Mouse (Mus musculus): ENCODE data around the gene Tsc22d1. TPM values are rescaled to one million over a fixed set of nuclear protein-coding genes. Genes with fewer than 3 reads are reported as not detected.

Tsc22d1 gene
- total RNA-seq (2021): 100 to 1,000 TPM; 567 to 576 TPM
- long read RNA-seq, experiment 1, full-length matches to known transcripts: 145 of 163 reads
- long read RNA-seq, experiment 1, partial matches to known transcripts: 16 of 163 reads
- long read RNA-seq, experiment 1, other reads (novel, unspliced or antisense): 2 of 163 reads
- long read RNA-seq, experiment 2, full-length matches to known transcripts: 202 of 235 reads
- long read RNA-seq, experiment 2, partial matches to known transcripts: 0 of 235 reads
- long read RNA-seq, experiment 2, other reads (novel, unspliced or antisense): 33 of 235 reads

DNA sequence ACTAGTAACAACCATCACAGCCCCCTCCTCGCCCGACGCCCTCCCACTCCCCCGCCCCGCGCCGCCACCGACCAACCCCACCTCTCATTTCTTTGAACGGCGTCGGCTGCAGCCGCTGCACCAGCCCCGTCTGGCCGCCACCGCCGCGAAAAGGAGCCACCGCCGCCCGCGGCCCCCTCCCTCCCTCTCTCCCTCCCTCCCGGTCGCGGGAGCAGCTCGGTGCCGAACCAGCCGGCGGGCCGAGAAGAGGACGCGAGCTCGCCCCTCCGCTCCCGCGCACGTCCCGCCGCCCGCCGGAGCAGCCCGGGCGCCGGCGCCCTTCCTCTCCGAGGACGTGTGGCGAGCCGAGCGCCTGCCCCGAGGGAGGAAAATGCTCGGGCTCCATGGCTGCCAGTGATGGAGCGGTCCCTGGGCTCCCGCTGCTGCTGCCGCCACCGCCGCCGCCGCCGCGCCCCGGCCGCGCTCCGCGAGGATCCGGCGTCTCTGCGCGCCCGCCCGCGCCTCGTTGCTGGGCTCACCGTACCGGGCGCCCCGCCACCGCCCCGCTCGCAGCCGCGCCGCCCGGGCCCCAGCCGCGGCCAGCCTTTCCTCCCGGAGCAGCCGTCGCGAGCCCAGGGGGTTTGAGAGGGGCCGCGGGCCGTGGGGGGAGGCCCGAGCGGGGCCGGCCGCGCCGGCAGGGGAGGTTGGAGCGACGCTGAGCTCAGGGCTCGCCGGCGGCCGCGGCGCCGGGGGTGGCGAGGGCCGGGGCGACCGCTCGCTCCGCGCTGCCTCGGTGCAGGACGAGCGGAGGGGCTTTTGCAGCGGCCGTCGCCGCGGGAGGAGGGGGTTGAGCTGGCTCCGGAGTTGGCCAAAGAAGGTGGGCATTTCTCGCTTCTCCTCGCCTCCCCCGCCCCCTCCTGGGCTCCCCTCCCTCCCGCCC is at the start of gene Tsc22d1:
Gene Tsc22d1, plus strand, starts transcription at position 100 of the 919 bp plus-strand sequence.
- peak in 1 of 2 experiments; percentile 43 for DNase-seq (ENCODE audit: low spot score in 2 of 2)

- no peak for DNase-seq (ENCODE audit: low spot score in 2 of 2)
These were observed 41.1 kb upstream of the Tsc22d1 start for GRCm38 (mm10) chr14:76373638-76374037.

DNA sequence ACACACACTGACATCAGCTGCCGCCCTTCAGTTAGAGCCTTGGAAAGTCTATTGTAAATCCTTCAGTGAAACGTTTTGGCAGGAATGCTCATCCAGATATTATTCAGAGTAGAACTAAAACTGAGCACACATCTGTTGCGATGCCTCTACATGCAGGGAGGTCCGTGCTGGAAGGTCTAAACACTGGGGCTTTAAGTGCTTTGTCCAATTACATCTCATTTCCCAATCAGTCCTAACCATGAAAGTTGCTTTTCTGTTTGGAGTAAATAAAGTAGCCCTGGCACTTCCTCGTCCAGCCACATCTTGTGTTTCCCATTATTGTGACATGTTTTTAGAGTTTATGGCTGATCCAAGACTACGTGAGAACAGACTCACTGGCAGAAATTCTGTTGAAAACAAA is 40.2 kb upstream of the Tsc22d1 start:
- DNase-seq (ENCODE audit: low spot score in 2 of 2): peak; percentile 9 to 29

GRCm38 (mm10) chr14:76376561-76376960 is 38.2 kb upstream of the Tsc22d1 start:
- DNase-seq (ENCODE audit: low spot score in 2 of 2): no peak

- no peak for DNase-seq (ENCODE audit: low spot score in 2 of 2)
These were observed 35.4 kb upstream of the Tsc22d1 start for GRCm38 (mm10) chr14:76379411-76379810.

GRCm38 (mm10) chr14:76388025-76388424 is 26.7 kb upstream of the Tsc22d1 start:
- no peak for DNase-seq (ENCODE audit: low spot score in 2 of 2)

DNA sequence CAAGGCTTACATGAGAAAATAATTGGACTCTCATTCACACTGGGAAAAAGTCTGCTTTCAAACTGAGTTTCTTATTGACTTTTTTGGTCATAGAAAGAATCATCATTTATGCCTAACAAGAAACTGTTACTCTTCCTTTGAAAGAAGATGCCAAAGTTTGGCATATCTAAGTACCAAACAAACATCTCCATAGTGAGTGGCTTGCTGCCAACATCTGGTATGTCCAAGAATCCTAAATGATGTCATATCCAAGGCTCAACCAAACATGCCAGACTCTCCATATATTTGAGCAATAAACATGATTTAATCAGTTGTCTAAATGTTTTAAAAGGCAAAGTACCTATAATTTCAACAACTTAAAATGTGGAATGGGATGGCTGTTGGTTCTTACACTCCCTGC is 16.5 kb upstream of the Tsc22d1 start:
- no peak for DNase-seq (ENCODE audit: low spot score in 2 of 2)

DNA sequence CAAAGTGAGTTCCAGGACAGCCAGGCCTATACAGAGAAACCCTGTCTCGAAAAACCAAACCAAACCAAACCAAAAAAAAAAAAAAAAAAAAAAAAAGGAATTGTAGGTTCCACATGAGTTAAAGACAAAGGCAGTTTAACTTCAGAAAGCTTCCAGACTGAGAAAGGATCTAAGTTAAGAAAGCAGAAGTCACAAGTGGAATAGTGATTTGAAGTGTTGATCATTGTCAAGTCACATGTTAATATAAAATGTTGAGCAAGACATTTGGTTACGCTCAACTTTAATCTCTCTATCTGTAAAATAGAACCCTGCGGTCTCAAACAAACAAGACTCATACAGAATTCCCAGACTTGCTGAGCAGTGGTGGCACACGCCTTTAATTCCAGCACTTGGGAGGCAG is 12.2 kb upstream of the Tsc22d1 start:
- DNase-seq (ENCODE audit: low spot score in 2 of 2): no peak

- DNase-seq (ENCODE audit: low spot score in 2 of 2): no peak
These were observed 5.7 kb upstream of the Tsc22d1 start for GRCm38 (mm10) chr14:76409111-76409510.

DNA sequence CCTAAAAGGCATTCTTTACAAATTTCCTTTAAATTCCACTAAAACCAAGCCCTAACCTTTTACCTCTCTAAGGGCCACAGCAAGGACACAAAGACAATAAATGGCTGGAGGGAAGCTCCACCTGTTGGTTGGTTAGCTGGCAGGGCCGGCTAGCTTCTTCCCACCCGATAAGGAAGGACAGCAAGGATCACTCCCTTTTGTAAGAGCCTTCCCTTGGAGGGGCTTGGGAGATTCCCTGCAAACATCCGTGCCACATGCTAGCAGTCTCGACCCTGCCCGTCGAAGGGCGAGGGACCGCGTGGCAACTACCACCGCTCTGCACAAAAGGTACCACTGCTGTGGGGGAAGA is 1.0 kb upstream of the Tsc22d1 start:
- peak in 1 of 2 experiments; percentile 47 for DNase-seq (ENCODE audit: low spot score in 2 of 2)

DNA sequence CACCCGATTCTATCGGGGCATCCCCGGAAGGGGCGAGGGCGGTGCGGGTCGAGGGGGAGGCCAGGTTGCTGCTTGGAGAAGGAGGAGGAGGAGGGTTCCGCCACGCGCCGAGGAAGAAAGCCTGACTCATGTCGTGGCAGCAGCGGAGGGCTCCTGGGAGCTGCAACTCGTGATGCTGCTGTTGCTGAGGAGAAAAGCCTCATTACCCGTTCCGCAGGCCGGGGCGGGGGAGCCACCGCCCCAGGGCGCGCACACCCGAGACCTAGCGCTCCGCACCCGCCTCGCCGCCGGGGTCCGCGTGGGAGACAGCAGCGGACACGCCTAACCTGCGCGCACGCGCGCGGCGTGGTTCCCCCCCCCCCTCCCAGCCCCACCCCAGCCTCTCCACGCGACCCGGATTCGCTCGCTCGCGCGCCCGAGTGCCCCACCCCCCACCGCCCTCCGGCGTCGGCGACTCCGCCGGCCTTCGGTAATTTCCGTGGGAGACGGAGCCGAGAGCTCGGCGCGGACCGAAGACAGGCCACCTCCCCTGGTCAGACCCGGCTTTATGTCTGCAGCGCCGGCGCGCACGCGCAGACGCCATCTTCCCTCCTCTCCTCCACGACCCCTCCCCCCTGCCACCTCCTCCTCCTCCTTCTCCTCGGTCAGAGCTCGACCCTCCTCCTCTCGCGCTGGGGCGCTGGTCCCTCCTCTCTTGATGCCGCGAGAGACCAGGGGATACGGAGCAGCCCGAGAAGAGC is 469 bp upstream of the Tsc22d1 start:
- DNase-seq (ENCODE audit: low spot score in 2 of 2): peak; percentile 96 to 98

DNA sequence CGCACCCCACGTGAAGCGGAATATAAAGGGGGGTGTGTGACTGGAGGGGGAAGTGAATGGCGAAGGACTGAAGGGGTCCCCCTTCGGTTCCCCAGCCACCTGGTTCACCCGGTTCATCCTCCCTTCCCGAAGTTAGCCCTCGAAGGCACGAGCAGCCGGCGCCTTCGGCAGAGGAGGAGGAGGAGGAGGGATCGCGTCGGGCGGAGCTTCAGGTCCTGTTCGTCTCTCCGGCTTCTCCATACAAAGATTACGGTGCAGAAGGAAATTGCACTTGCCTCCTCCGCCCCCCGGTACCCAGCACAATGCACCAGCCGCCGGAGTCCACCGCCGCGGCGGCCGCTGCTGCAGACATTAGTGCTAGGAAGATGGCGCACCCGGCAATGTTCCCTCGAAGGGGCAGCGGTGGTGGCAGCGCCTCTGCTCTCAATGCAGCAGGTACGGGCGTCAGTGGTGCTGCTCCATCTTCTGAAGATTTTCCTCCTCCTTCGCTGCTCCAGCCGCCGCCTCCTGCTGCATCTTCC is 1.1 kb downstream of the Tsc22d1 start:
- DNase-seq (ENCODE audit: low spot score in 2 of 2): peak; percentile 44 to 47

- no peak for DNase-seq (ENCODE audit: low spot score in 2 of 2)
These were observed 1.7 kb downstream of the Tsc22d1 start for GRCm38 (mm10) chr14:76416366-76417040.

- no peak for DNase-seq (ENCODE audit: low spot score in 2 of 2)
These were observed 2.6 kb downstream of the Tsc22d1 start for GRCm38 (mm10) chr14:76417346-76417745.

- no peak for DNase-seq (ENCODE audit: low spot score in 2 of 2)
These were observed 6.0 kb downstream of the Tsc22d1 start for GRCm38 (mm10) chr14:76420726-76421125.

- DNase-seq (ENCODE audit: low spot score in 2 of 2): no peak
These were observed 6.4 kb downstream of the Tsc22d1 start for GRCm38 (mm10) chr14:76421162-76421561.

DNA sequence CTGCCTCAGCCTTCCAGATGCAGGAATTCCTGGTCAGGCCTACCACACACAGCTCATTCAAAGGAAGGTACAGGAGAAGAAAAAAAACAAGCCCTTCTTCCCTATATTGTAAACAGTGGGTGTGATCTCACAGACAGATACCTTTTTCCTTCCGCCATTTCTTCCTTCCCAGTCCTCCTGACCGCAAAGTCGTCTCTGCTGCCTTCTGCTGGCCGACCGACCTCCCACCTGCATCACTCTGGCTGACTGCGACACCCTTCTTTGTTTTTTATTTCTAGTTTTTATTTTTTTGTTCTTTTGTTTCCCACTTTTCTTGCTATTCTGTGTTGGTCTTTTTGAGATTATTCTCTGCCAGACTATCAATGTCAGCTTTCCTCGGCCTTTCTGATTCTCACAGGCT is 10.7 kb downstream of the Tsc22d1 start:
- no peak for DNase-seq (ENCODE audit: low spot score in 2 of 2)

DNA sequence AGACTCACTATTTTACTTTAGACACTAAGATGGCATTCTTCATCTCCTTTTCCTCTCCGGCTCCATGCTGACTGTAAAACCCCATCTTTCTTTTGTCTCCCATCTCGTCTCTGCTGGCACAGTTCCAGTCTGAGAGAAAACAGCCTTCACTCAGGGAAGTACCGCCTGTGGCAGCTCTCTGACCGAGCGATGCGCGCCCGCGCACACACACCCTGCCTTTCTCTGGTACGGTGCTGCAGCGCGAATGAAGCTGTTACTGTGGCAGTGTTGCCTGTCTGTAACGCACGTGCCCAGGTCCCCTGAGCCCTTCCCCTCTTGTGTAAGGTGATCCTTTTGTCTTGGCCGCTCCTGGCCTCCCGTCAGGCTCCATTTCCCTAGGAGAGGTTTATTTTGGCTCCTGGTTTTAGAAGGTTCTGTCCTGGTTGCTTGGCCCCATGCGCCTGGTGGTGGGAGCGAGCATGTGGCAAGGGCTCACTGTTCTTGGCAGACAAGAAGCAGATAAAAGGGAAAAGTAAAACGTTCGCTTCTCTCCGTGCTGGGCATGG is 11.3 kb downstream of the Tsc22d1 start:
- DNase-seq (ENCODE audit: low spot score in 2 of 2): no peak

DNA sequence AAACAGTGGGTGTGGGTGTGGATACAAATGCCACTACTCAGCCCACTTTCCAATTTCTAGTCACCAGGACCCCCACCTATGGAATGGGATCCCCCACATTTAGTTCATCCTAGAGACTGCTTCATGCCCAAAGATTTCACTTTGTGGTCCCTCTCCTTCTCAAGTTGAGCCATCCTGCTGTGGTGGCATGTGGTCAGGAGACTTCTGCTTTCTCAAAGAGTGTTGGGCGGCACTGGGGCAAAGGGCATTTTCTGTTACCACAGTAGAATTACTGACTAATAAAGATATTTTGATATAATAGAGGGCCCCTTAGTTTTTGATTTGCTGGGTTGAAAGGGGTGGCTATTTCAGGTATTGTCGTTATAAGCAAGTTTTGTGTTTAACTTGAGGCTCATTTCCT is 14.1 kb downstream of the Tsc22d1 start:
- DNase-seq (ENCODE audit: low spot score in 2 of 2): no peak

DNA sequence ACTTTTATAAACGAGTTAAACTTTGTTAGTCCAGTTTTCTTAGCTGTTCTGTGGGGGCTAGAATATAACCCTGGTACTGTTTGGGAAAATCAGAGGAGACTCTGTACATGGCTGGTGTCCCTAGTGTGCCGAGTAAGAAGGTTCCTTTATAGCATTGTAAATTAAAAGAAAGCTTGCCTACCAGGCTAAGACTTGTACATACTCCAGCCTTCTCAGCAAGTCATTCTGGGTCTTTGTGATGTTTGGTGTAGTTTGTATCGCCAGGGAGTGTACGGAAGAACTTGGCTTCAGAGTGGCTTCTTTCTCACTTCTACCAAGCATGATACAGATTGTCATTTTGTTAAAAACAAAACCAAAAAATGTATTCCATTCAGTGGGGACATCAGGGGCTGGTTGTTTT is 17.2 kb downstream of the Tsc22d1 start:
- DNase-seq (ENCODE audit: low spot score in 2 of 2): no peak

GRCm38 (mm10) chr14:76432369-76432768 is 17.6 kb downstream of the Tsc22d1 start:
- DNase-seq (ENCODE audit: low spot score in 2 of 2): peak; percentile 39 to 84
